Mouse (Mus musculus) left cerebral cortex, adult 9 months (tissue): ENCODE data around the gene Ralgapa1.
"Not testable (repeated sequence)": the region's sequence is repeated elsewhere in the genome, so short reads cannot be mapped to it uniquely, and the experiment has no call there.

ENCODE experiments used
- DNase-seq, 2 experiments: peaks; one replicate each; pipeline ENCODE4 v3.0.0; 2022; ENCODE audit warnings: low spot score in 2 of 2

Ralgapa1 gene

GRCm38 (mm10) chr12:55801131-55801530 lies 19.8 kb downstream of the Ralgapa1 start:
- DNase-seq, result no peak

GRCm38 (mm10) chr12:55800144-55800543 lies 20.8 kb downstream of the Ralgapa1 start:
- DNase-seq, result no peak

- no peak for DNase-seq
Measured at GRCm38 (mm10) chr12:55798745-55799144, 22.2 kb downstream of the Ralgapa1 start.

- no peak for DNase-seq
Measured at GRCm38 (mm10) chr12:55797103-55797502, 23.9 kb downstream of the Ralgapa1 start.

- DNase-seq, result not testable (repeated sequence)
Measured at GRCm38 (mm10) chr12:55794485-55794884, 26.5 kb downstream of the Ralgapa1 start.

- no peak for DNase-seq
Measured at GRCm38 (mm10) chr12:55785252-55785651, 35.7 kb downstream of the Ralgapa1 start.

- DNase-seq, result no peak
Measured at GRCm38 (mm10) chr12:55782662-55783061, 38.3 kb downstream of the Ralgapa1 start.

- DNase-seq, result no peak
Measured at GRCm38 (mm10) chr12:55778301-55778700, 42.7 kb downstream of the Ralgapa1 start.

GRCm38 (mm10) chr12:55777356-55777755 lies 43.6 kb downstream of the Ralgapa1 start:
- DNase-seq, result no peak

- DNase-seq, result no peak
Measured at GRCm38 (mm10) chr12:55774316-55774715, 46.7 kb downstream of the Ralgapa1 start.

- DNase-seq, result no peak
Measured at GRCm38 (mm10) chr12:55720319-55720718, 100.6 kb downstream of the Ralgapa1 start.

- no peak for DNase-seq
Measured at GRCm38 (mm10) chr12:55705881-55706280, 115.1 kb downstream of the Ralgapa1 start.

GRCm38 (mm10) chr12:55666699-55667098 lies 154.3 kb downstream of the Ralgapa1 start:
- DNase-seq, result peak; percentile 11 to 23

GRCm38 (mm10) chr12:55663194-55663593 lies 157.8 kb downstream of the Ralgapa1 start:
- DNase-seq, result not testable (repeated sequence)

- DNase-seq, result no peak
Measured at GRCm38 (mm10) chr12:55648011-55648525, 172.9 kb downstream of the Ralgapa1 start.

- no peak for DNase-seq
Measured at GRCm38 (mm10) chr12:55626711-55627110, 194.3 kb downstream of the Ralgapa1 start.

GRCm38 (mm10) chr12:55623254-55623653 lies 197.7 kb downstream of the Ralgapa1 start:
- DNase-seq, result no peak

GRCm38 (mm10) chr12:55622615-55623245 lies 198.2 kb downstream of the Ralgapa1 start:
- no peak for DNase-seq

GRCm38 (mm10) chr12:55620321-55620720 lies 200.6 kb downstream of the Ralgapa1 start:
- DNase-seq, result no peak

- no peak for DNase-seq
Measured at GRCm38 (mm10) chr12:55610812-55611211, 210.2 kb downstream of the Ralgapa1 start.

GRCm38 (mm10) chr12:55607902-55608301 lies 213.1 kb downstream of the Ralgapa1 start:
- DNase-seq, result no peak

- DNase-seq, result no peak
Measured at GRCm38 (mm10) chr12:55604411-55604810, 216.6 kb downstream of the Ralgapa1 start.

- DNase-seq, result no peak
Measured at GRCm38 (mm10) chr12:55600503-55600994, 220.4 kb downstream of the Ralgapa1 start.
